Mouse (Mus musculus) lung, postnatal 0 days (tissue): Measurements from ENCODE around the gene Gclm.

Experiments used
- CTCF ChIP-seq: IDR thresholded peaks from 2 replicates; pipeline ENCODE4 v1.5.1; 2016; ENCODE audit warnings: antibody characterized with exemption, mild to moderate bottlenecking
- EP300 ChIP-seq: IDR thresholded peaks from 2 replicates; pipeline ENCODE4 v1.6.1; 2016; ENCODE audit warnings: antibody characterized with exemption, mild to moderate bottlenecking, control low read depth

- TF ChIP-seq CTCF (no peak), EP300 (no peak)
Measured at GRCm38 (mm10) chr3:122307894-122308671, 62.7 kb downstream of the Gclm start.
